Mouse (Mus musculus): ENCODE data around the gene Elp5. TPM values are rescaled to one million over a fixed set of nuclear protein-coding genes. Genes with fewer than 3 reads are reported as not detected.

The Elp5 gene
- polyA plus RNA-seq, 1 experiment from 2014 or later: 154 TPM

DNA sequence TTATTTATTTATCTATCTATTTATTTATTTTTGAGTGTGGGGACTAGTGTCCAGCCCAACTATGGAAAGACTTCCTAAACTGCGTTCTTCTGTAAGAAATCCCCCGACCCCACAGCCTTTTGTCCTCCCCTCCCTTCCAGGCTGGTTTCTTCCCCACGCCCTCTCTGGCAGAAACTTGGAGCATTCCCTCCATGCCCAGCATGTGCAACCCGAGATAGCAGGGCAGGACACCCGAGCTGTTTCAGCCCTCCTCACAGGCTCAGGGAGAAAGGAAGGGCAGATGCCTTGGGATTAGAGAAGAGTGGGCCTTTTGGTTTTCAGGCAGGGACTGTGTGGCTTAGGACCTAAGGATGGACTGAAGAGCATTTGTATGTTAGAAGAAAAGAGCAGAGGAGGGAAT lies 560 bp upstream of the Elp5 start:
- peak overlapping the region; percentile 98 for H3K9ac ChIP-seq
- H3K4me2 ChIP-seq: peak overlapping the region; percentile 94
- 0 out of 2 replicates have a peak overlapping the region, but pooled peaks have one; percentile 9 for H3K27ac ChIP-seq
- H3K4me3 ChIP-seq: peak overlapping the region; percentile 99
- ATAC-seq (ENCODE audit: low FRiP score): no peak
- H3K36me3 ChIP-seq: peaks cover 36% of the 10 kb centered on the region
- H3K9me3 ChIP-seq: no peaks in the 10 kb centered on the region
- no peaks in the 10 kb centered on the region for H3K27me3 ChIP-seq
- peaks cover 33% of the 10 kb centered on the region for H3K4me1 ChIP-seq (replicated peaks)
- 35% methylated on average over 5 of the region's 5 CpGs for WGBS

DNA sequence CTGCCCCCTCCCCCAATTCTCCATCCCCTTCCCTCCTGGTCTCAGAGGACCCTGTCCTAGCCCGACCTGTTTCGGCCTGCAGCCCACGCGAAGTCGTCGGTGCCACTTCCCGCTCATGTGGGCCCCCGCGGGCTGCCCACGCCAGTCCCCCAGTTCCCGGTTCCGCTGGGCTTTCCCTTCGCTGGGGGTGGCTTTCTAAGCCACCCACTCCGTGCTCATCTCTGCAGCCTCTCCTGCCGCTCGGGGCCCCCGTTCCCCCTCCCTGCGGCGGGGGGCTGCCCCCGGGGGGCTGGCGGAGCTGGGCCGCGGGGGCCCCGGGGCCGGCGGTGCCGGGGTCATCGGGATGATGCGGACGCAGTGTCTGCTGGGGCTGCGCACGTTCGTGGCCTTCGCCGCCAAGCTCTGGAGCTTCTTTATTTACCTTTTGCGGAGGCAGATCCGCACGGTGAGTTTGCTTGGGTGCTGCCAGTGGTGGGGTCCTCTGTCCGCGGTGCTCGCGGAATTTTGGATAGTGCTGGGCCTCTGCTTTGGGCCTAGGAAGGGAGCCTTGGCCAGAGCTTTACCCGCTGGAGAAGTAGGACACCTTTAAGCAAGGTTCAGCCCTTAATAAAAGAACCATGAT lies 1.1 kb downstream of the Elp5 start, which contains the start of gene Ctdnep1:
TSS of gene Ctdnep1 (plus strand) at position 16 of the 622 bp plus-strand sequence.
- ATAC-seq (ENCODE audit: low FRiP score): peak; percentile 60
- peak within 1 kb of the TSS; percentile 99 for H3K27ac ChIP-seq
- peak within 1 kb of the TSS; percentile 94 for H3K4me2 ChIP-seq
- H3K36me3 ChIP-seq: peaks cover 37% of the 10 kb centered on the region
- H3K4me3 ChIP-seq: peak within 1 kb of the TSS; percentile 99
- H3K4me1 ChIP-seq (replicated peaks): peaks cover 33% of the 10 kb centered on the region
- H3K27me3 ChIP-seq: no peaks in the 10 kb centered on the region
- H3K9me3 ChIP-seq: no peaks in the 10 kb centered on the region
- under 1% methylated on average over 43 of the region's 43 CpGs for WGBS
- H3K9ac ChIP-seq: peak within 1 kb of the TSS; percentile 98

GRCm38 (mm10) chr11:69980196-69981140 lies 1.8 kb downstream of the Elp5 start:
- under 1% methylated on average over 42 of the region's 60 CpGs for WGBS
- H3K9me3 ChIP-seq: no peaks in the 10 kb centered on the region
- no peaks in the 10 kb centered on the region for H3K27me3 ChIP-seq
- ATAC-seq (ENCODE audit: low FRiP score): peak; percentile 94
- H3K27ac ChIP-seq: peak overlapping the region; percentile 99
- H3K4me2 ChIP-seq: peak overlapping the region; percentile 94
- H3K9ac ChIP-seq: peak overlapping the region; percentile 98
- H3K4me3 ChIP-seq: peak overlapping the region; percentile 99
- peaks cover 33% of the 10 kb centered on the region for H3K4me1 ChIP-seq (replicated peaks)
- peaks cover 40% of the 10 kb centered on the region for H3K36me3 ChIP-seq

- peak overlapping the region; percentile 98 for H3K9ac ChIP-seq
- H3K36me3 ChIP-seq: peaks cover 40% of the 10 kb centered on the region
- no peaks in the 10 kb centered on the region for H3K27me3 ChIP-seq
- peak overlapping the region; percentile 94 for H3K4me2 ChIP-seq
- peaks cover 33% of the 10 kb centered on the region for H3K4me1 ChIP-seq (replicated peaks)
- WGBS: 3% methylated on average over 16 of the region's 16 CpGs
- peak overlapping the region; percentile 99 for H3K4me3 ChIP-seq
- H3K27ac ChIP-seq: peak overlapping the region; percentile 99
- no peaks in the 10 kb centered on the region for H3K9me3 ChIP-seq
- no peak for ATAC-seq (ENCODE audit: low FRiP score)
These were observed 2.5 kb downstream of the Elp5 start for GRCm38 (mm10) chr11:69979827-69980195.

DNA sequence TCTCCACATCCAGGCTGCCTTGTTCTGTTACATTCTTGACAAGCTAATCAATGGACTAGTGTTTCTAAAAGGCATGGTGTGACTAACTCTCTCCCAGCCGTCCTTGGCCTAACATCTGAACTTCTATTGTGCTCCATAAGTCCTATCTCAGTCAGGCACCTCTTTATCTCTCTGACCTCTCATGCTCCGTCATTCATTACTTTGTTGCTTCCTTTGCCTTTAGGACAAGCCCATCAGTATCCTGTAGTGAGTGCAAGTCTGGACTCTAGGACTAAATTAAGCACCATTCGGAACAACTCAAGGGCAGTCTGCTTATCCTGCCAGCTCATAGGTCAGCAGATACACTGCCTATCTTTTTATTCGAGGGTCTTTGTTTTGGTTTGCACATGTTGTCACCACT lies 6.0 kb downstream of the Elp5 start:
- no peak overlapping the region for H3K4me2 ChIP-seq
- no peak overlapping the region for H3K4me3 ChIP-seq
- 88% methylated on average over 4 of the region's 4 CpGs for WGBS
- peaks cover 10% of the 10 kb centered on the region for H3K4me1 ChIP-seq (replicated peaks)
- H3K9ac ChIP-seq: no peak overlapping the region
- no peaks in the 10 kb centered on the region for H3K27me3 ChIP-seq
- no peaks in the 10 kb centered on the region for H3K9me3 ChIP-seq
- no peak overlapping the region for H3K27ac ChIP-seq
- H3K36me3 ChIP-seq: peaks cover 68% of the 10 kb centered on the region
- ATAC-seq (ENCODE audit: low FRiP score): no peak

GRCm38 (mm10) chr11:69974907-69975306 lies 7.4 kb downstream of the Elp5 start:
- no peaks in the 10 kb centered on the region for H3K9me3 ChIP-seq
- H3K4me2 ChIP-seq: no peak overlapping the region
- H3K4me3 ChIP-seq: no peak overlapping the region
- no peak overlapping the region for H3K9ac ChIP-seq
- H3K4me1 ChIP-seq (replicated peaks): peaks cover 10% of the 10 kb centered on the region
- peaks cover 78% of the 10 kb centered on the region for H3K36me3 ChIP-seq
- H3K27ac ChIP-seq: no peak overlapping the region
- no peaks in the 10 kb centered on the region for H3K27me3 ChIP-seq
- no peak for ATAC-seq (ENCODE audit: low FRiP score)
- WGBS: 95% methylated on average over 2 of the region's 2 CpGs

- H3K4me1 ChIP-seq (replicated peaks): peaks cover 12% of the 10 kb centered on the region
- no peak overlapping the region for H3K27ac ChIP-seq
- H3K27me3 ChIP-seq: peaks cover 35% of the 10 kb centered on the region
- H3K4me3 ChIP-seq: no peak overlapping the region
- H3K4me2 ChIP-seq: no peak overlapping the region
- H3K36me3 ChIP-seq: peaks cover 77% of the 10 kb centered on the region
- no peak overlapping the region for H3K9ac ChIP-seq
- ATAC-seq (ENCODE audit: low FRiP score): no peak
- no peaks in the 10 kb centered on the region for H3K9me3 ChIP-seq
- WGBS: 83% methylated on average over 3 of the region's 3 CpGs
These were observed 11.5 kb downstream of the Elp5 start for GRCm38 (mm10) chr11:69970775-69971174.

- Histone ChIP-seq H3K4me3 (no peak overlapping the region), H3K4me1 (replicated peaks) (peaks cover 16% of the 10 kb centered on the region), H3K36me3 (peaks cover 72% of the 10 kb centered on the region), H3K27ac (no peak overlapping the region), H3K9ac (no peak overlapping the region), H3K9me3 (no peaks in the 10 kb centered on the region), H3K27me3 (peaks cover 41% of the 10 kb centered on the region), H3K4me2 (no peak overlapping the region)
- no peak for ATAC-seq (ENCODE audit: low FRiP score)
- 88% methylated on average over 6 of the region's 6 CpGs for WGBS
These were observed 12.1 kb downstream of the Elp5 start for GRCm38 (mm10) chr11:69970222-69970621.

DNA sequence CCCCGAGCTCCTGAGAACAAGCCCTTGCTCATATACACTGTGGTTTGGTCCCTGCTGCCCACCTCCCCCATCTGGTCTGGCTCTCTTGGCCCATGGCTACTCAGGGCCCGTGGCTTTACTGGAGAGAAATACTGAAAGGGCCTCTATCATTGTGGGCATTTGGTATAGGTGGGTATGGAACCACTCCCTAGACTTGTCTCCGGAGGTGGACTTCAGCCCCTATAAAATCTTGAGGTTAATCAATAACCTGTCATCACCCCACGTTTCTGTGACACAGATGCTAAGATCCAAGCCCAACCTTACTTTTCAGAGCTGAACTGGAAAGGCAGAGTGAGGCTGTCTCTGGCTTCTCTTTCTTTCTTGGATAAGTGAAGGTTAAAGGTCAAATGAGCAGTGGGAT lies 13.5 kb downstream of the Elp5 start:
- Histone ChIP-seq H3K4me2 (no peak overlapping the region), H3K36me3 (peaks cover 57% of the 10 kb centered on the region), H3K27me3 (peaks cover 55% of the 10 kb centered on the region), H3K4me3 (no peak overlapping the region), H3K4me1 (replicated peaks) (peaks cover 20% of the 10 kb centered on the region), H3K9ac (no peak overlapping the region), H3K9me3 (no peaks in the 10 kb centered on the region), H3K27ac (no peak overlapping the region)
- WGBS: 88% methylated on average over 4 of the region's 4 CpGs
- ATAC-seq (ENCODE audit: low FRiP score): no peak

DNA sequence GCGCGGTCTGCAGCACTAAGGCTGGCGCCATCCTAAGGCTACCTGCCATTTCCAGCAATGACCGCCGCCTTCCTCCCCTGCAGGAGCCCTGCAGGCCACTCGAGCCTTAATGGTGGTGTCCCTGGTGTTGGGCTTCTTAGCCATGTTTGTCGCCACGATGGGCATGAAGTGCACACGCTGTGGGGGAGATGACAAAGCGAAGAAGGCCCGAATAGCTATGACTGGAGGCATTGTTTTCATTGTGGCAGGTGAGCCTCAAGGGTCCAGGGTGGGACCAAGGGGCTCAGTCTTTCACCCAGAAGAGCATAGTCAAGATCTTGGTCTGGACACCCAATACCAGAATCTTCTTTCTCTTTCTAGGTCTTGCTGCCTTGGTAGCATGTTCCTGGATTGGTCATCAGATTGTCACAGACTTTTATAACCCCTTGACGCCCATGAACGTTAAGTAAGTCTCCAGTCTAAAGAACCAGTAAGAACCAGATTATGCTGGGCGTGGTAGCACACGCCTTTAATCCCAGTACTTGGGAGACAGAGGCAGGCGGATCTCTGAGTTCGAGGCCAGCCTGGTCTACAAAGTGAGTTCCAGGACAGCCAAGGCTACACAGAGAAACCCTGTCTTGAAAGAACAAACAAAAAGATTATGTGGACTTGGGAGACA lies 15.3 kb downstream of the Elp5 start:
- peak overlapping the region; percentile 25 for H3K4me3 ChIP-seq
- H3K9ac ChIP-seq: peak overlapping the region; percentile 19; the same call in 1 of the 2 replicates
- H3K27me3 ChIP-seq: peaks cover 73% of the 10 kb centered on the region
- peak overlapping the region; percentile 47 for H3K4me2 ChIP-seq
- peaks cover 20% of the 10 kb centered on the region for H3K4me1 ChIP-seq (replicated peaks)
- no peak for ATAC-seq (ENCODE audit: low FRiP score)
- H3K36me3 ChIP-seq: peaks cover 39% of the 10 kb centered on the region
- WGBS: 37% methylated on average over 17 of the region's 17 CpGs
- no peaks in the 10 kb centered on the region for H3K9me3 ChIP-seq
- no peak overlapping the region for H3K27ac ChIP-seq

DNA sequence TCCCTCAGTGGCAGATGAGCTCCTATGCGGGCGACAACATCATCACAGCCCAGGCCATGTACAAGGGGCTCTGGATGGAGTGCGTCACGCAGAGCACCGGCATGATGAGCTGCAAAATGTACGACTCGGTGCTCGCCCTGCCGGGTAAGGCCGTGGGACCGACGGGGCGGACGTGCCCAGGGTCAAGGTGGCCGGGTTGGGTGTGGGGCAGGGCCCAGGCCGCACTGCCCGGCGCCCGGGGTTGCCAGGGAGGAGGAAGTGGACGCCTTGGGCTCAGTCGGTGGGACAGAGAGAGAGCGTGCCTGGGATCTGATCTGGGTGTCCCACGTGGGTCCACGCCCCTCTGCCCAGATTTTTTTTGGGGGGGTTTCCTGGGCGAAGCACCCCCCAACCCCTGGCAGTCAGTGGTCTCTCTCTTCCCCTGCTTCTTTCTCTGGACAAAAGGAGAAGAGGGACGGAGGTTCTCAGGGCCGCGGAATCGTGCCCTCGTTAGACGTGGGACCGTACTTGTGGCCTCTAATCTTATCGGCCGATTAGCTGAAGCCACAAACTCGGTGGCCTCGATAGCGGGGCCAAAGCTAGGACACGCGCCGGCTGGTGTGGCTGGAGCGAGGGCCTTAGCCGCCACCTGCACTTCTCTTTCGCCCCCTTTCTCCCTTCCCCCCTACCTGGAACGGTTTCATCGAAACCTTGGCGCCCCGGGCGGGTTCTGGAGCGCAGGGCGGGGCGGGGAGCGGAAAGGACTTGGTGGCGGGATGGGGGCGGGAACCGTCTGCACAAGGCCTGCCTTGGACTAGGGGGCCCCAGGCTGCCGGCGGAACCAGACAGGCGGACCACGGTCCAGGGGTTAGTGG lies 16.1 kb downstream of the Elp5 start:
- Histone ChIP-seq H3K4me1 (replicated peaks) (peaks cover 20% of the 10 kb centered on the region), H3K4me3 (peak overlapping the region; percentile 25), H3K27ac (no peak overlapping the region), H3K9ac (peak overlapping the region; percentile 19; the same call in 1 of the 2 replicates), H3K36me3 (peaks cover 32% of the 10 kb centered on the region), H3K4me2 (peak overlapping the region; percentile 47), H3K27me3 (peaks cover 80% of the 10 kb centered on the region), H3K9me3 (no peaks in the 10 kb centered on the region)
- 3% methylated on average over 59 of the region's 59 CpGs for WGBS
- ATAC-seq (ENCODE audit: low FRiP score): no peak; the same call in 1 of the 2 replicates

Data from hindbrain, embryonic 13.5 days (tissue).